Mouse (Mus musculus) bone marrow, adult 2 months (tissue): Measurements from ENCODE around the gene Cnpy3.

Experiments used
- CTCF ChIP-seq: fragments of 200-500 bp; IDR thresholded peaks from 2 replicates; pipeline ENCODE4 v1.5.1; 2011; ENCODE audit warnings: low read length, control low read depth; ENCODE audit not compliant: control insufficient read depth, insufficient read depth
- POLR2A ChIP-seq: fragments of 200-500 bp; IDR thresholded peaks from 2 replicates; pipeline ENCODE4 v1.6.1; 2011; ENCODE audit warnings: low read depth, mild to moderate bottlenecking, control low read depth, low read length, borderline replicate concordance; ENCODE audit not compliant: control insufficient read depth

DNA sequence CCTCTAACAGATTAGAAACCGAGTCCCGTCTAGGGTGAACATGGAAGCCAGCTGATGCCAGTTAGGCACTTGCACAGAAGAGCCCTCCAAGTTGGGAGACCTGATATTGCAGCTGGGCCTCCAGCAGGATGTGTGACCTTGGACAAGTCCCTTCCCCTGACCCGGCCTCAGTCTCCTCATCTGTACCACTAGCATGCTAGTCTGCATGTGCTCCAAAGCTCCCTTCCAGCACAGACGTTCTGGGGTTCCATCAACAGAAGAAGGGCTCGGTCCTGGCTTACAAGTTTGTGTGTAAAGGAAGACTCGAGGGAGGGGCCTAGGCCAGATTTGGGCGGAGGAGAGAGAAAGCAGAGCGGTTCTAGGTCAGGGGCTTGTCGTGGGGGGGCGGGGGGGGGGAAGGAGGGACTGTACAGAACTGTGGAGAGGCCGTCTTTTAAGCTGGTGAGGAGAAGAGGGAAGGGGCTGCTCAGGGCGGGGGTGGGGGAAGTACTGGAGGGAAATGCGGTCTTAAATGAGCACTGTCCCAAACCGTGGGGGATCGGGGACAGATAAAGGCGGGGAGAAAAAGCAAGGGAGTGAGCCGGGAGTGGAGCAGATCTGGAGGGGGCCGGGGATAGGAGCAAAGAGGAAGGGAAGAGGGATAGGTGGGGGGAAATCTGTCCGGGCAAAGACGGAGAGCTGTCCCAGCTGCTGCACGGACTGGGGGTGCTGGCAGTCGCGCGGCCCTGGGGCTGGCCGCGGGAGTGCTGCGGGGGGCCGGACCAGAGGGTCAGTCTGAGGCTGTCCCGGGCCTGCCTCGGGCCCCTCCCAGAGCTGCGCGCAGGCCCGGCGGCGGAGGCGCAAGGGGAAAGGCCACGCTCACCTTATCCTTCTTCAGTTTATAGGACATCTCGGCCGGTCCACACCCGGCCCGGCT is 47.8 kb downstream of the Cnpy3 start:
- TF ChIP-seq CTCF, result no peak
- no peak for TF ChIP-seq POLR2A
